Mouse (Mus musculus): ENCODE data around the gene Milr1.
"Not testable (repeated sequence)": the region's sequence is repeated elsewhere in the genome, so short reads cannot be mapped to it uniquely, and the experiment has no call there.

The Milr1 gene

GRCm38 (mm10) chr11:106751039-106752018 is at the start of gene Milr1:
Gene Milr1 (plus strand): TSS chr11:106751226.
- no peak for DNase-seq

GRCm38 (mm10) chr11:106701589-106701988 is 49.4 kb upstream of the Milr1 start:
- DNase-seq: no peak

GRCm38 (mm10) chr11:106702584-106702983 is 48.4 kb upstream of the Milr1 start:
- DNase-seq: no peak

- DNase-seq: no peak
Measured at GRCm38 (mm10) chr11:106703931-106704330, 47.1 kb upstream of the Milr1 start.

- DNase-seq: no peak
Measured at GRCm38 (mm10) chr11:106704399-106705111, 46.5 kb upstream of the Milr1 start.

GRCm38 (mm10) chr11:106706212-106706611 is 44.8 kb upstream of the Milr1 start:
- DNase-seq: no peak

GRCm38 (mm10) chr11:106707085-106707484 is 43.9 kb upstream of the Milr1 start:
- no peak for DNase-seq

- DNase-seq: no peak
Measured at GRCm38 (mm10) chr11:106707866-106708265, 43.2 kb upstream of the Milr1 start.

GRCm38 (mm10) chr11:106709227-106709985 is 41.6 kb upstream of the Milr1 start:
- no peak for DNase-seq

GRCm38 (mm10) chr11:106710789-106711188 is 40.2 kb upstream of the Milr1 start:
- DNase-seq: no peak

- DNase-seq: no peak
Measured at GRCm38 (mm10) chr11:106715066-106715465, 36.0 kb upstream of the Milr1 start.

- DNase-seq: no peak
Measured at GRCm38 (mm10) chr11:106716568-106716967, 34.5 kb upstream of the Milr1 start.

GRCm38 (mm10) chr11:106720379-106720778 is 30.6 kb upstream of the Milr1 start:
- no peak for DNase-seq

- DNase-seq: no peak
Measured at GRCm38 (mm10) chr11:106722831-106723361, 28.1 kb upstream of the Milr1 start.

- DNase-seq: peak; percentile 12 to 17
Measured at GRCm38 (mm10) chr11:106723611-106724125, 27.4 kb upstream of the Milr1 start.

GRCm38 (mm10) chr11:106724176-106724915 is 26.7 kb upstream of the Milr1 start:
- DNase-seq: no peak

- DNase-seq: not testable (repeated sequence)
Measured at GRCm38 (mm10) chr11:106724916-106725235, 26.1 kb upstream of the Milr1 start.

- DNase-seq: no peak
Measured at GRCm38 (mm10) chr11:106727967-106728366, 23.1 kb upstream of the Milr1 start.

- DNase-seq: no peak
Measured at GRCm38 (mm10) chr11:106728402-106729366, 22.3 kb upstream of the Milr1 start.

- no peak for DNase-seq
Measured at GRCm38 (mm10) chr11:106729656-106730055, 21.4 kb upstream of the Milr1 start.

GRCm38 (mm10) chr11:106730714-106731113 is 20.3 kb upstream of the Milr1 start:
- no peak for DNase-seq
